Mouse (Mus musculus) mouse embryonic stem cell (cell line): Measurements from ENCODE around the gene Ankrd44.

ENCODE experiments used
- in situ Hi-C, 2 experiments: fragments of 300-500 bp; cut with MboI; formaldehyde crosslinking; loops; 1 replicate in 1 of 2; 3 replicates in 1 of 2; pipeline ENCODE4 v1.14.3; 2019 to 2020; ENCODE audit warnings: low sequenced_read_pairs in 2 of 2, low pct_unique_long_range_greater_than_20kb in 1 of 2, mixed read lengths in 1 of 2; ENCODE audit not compliant: unreplicated experiment in 1 of 2

The Ankrd44 gene

DNA sequence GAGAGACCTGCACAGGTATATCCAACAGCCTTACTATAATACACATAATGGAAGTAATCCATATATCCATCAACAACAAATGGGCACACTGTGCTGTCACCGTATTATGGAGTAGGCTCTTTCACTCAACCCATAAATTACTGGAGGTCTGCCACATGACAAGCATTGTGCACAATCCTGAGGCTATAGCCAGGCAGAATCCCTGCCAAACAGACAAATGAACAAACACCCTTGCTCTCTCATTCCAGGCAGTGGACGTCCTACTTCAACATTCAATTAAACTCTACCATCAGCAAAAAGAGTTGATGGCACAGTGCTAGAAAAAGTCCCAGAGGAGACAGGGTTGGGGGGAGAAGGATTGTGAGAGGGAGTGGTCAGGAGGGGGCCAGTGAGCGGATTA lies 124.9 kb downstream of the Ankrd44 start:
- in situ Hi-C loops: no loop called here

DNA sequence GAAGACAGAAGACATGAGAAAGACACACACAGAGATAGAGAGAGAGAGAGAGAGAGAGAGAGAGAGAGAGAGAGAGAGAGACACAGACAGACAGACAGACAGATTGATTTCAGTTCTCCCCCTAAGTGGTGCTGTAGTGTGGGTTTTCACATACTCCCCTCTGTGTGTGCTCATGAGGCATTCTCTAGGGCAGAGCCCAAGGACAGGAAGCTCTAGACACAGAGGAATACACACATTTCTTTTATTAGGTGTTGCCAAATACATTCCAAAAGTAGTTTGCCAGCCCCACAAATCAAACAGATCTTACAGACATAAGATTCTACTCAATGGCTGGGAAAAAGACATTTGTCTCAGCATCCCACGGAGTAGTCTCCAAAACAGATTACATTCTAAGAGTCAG lies 126.8 kb downstream of the Ankrd44 start:
- in situ Hi-C loops: no loop called here

GRCm38 (mm10) chr1:54798415-54798814 lies 127.8 kb downstream of the Ankrd44 start:
- in situ Hi-C loops: no loop called here

DNA sequence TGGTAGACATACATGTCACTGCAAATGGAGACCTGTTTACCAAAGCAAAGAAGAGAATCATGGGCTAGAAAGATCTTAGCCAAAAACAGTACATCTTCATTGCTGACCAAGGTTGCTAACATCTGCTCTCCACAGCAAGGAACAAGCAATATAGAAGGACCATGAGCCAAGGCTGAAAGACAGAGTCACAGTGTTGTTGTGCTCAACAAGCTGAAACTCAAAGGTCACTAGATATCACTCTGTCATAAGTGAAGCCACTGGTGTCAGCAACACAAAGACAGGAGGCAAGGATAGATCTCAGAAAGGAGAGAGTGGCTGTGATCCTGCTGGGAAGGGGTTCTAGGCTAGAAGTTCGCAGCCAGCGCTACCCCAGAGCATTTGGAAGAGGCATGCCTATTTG lies 131.5 kb downstream of the Ankrd44 start:
- in situ Hi-C loops: no loop called here

GRCm38 (mm10) chr1:54791406-54791805 lies 134.8 kb downstream of the Ankrd44 start:
- in situ Hi-C loops: no loop called here

- in situ Hi-C loops: no loop called here
Observed at GRCm38 (mm10) chr1:54789327-54789960, 136.7 kb downstream of the Ankrd44 start.

- in situ Hi-C loops: no loop called here
Observed at GRCm38 (mm10) chr1:54788337-54788736, 137.8 kb downstream of the Ankrd44 start.

DNA sequence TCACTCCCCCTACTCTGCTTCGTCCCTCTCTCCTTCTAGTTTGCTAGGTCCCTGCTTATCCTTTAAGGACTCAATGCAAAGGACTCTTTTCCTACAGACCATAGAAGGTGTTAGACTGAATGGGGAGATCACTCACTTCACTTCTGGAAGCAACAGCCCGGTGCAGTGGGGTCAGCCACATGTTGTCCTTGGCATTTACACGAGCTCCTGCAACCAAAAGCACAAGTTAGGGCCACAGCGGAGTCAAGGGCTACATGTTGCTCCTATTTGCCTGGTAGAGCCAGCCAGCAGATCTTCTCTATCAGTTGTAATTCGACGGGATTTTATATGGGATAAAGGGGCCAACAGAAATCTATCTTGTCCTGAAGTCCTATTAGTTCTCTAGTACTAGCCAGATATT lies 148.0 kb downstream of the Ankrd44 start:
- in situ Hi-C loops: no loop called here

DNA sequence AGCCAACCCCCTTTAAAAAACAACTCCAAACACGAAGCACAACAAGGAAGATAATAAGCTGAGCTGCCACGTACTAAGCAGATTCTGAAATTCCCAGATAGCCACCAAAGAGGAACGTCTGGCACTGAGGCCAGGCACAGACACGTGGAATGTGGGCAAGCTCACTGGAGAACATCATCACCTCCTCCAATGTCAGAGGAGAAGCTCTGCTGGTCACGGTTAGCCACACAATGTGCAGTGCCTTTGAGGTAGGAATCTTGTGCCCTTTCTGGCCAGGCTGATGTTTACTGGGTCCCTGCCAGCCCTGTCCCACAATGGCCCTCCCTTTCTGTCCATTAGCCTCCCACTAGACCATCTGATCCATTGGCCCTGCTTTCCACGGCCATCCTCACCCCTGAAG lies 149.1 kb downstream of the Ankrd44 start:
- in situ Hi-C loops: no loop called here

- in situ Hi-C loops: no loop called here
Observed at GRCm38 (mm10) chr1:54776116-54776515, 150.1 kb downstream of the Ankrd44 start.

DNA sequence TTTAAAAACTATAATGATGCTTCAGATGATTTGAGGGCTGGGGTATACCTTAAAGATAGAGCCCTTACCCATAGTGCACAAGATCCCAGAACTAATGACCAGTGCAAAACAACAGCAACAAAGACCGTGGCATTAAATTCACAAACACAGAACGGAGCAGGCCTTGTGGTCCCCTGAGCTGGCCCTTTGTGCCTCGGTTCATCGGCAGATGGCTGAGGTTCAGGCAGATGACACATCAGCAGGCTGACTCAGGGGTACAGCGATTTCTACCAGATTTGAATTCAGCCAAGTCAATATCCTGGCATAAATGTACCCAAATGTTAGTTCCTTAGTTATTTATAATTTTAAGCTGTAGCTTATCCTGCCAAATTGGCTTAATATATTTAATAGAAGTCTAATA lies 153.3 kb downstream of the Ankrd44 start:
- in situ Hi-C loops: no loop called here

- in situ Hi-C loops: no loop called here
Observed at GRCm38 (mm10) chr1:54771471-54771870, 154.7 kb downstream of the Ankrd44 start.

GRCm38 (mm10) chr1:54767221-54767620 lies 159.0 kb downstream of the Ankrd44 start:
- in situ Hi-C loops: no loop called here

- in situ Hi-C loops: no loop called here
Observed at GRCm38 (mm10) chr1:54765632-54766238, 160.5 kb downstream of the Ankrd44 start.

GRCm38 (mm10) chr1:54762216-54762807 lies 163.9 kb downstream of the Ankrd44 start:
- in situ Hi-C loops: no loop called here

DNA sequence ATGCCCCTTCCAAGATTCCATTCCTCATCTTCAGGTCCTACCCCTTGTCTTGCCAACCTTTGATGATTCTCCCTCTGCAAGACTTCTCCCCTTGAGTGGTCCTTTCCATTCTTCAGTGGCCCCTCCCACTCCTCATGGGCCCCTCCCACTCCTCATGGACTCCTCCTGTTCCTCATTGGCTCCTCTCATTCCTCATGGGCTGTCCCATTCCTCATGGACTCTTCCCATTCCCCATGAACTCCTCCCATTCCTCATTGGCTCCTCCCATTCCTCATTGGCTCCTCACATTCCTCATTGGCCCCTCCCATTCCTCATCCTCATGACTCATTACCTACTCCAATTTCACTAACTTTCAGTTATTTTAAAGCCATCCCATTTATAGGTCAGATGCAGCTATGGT lies 166.3 kb downstream of the Ankrd44 start:
- in situ Hi-C loops: no loop called here

DNA sequence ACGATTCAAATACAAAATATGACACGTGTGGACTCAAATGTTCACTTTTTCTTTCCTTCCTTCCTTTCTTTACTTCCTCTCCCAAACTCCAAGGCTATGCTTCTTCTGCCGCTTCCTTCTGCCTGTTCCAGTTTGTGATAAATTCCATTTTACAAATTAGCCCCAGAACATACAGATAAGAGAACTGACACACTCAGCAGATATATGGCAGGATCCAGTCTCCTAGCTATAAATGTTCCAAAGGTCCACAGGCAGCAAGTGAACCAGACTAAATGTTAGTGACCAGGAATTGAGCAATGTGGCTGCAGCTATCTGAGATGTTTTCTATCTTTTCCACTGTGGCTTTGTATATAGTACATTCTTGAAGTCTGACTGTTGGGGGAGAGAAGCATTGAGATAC lies 168.9 kb downstream of the Ankrd44 start:
- in situ Hi-C loops: no loop called here

- in situ Hi-C loops: no loop called here
Observed at GRCm38 (mm10) chr1:54755690-54756365, 170.4 kb downstream of the Ankrd44 start.

DNA sequence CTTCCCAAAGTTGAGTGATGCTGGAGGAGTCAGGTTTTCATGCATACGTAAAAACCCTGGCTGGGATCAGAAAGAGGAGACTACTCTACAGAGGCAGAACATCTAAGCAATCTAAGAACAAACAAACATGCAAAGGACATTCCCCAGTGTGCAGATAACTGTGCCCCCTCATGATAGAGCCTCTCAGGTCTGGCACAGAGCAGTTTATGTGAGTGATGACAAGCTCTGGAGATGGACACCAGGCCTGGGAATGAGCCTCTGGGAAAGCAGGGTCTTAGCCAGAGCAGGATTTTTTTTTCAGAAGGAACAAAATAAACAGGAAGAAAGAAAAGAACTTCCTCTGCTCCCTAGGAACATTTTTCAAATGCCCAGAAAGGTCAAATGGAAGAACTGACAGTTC lies 176.2 kb downstream of the Ankrd44 start:
- in situ Hi-C loops: no loop called here

- in situ Hi-C loops: no loop called here
Observed at GRCm38 (mm10) chr1:54749516-54749915, 176.7 kb downstream of the Ankrd44 start.
